Mouse (Mus musculus): ENCODE results near the gene Scn9a. TPM values are rescaled to one million over a fixed set of nuclear protein-coding genes. Genes with fewer than 3 reads are reported as not detected.

Scn9a gene
- 0.67 and 0.94 TPM in 2 replicates for total RNA-seq (2021)
- long read RNA-seq, partial matches to known transcripts, result 1 of 1 reads
- long read RNA-seq, other reads (novel, unspliced or antisense), result 0 of 1 reads

- no peak for DNase-seq
These were observed at the start of gene Scn9a for GRCm38 (mm10) chr2:66634580-66635359. Scn9a (minus strand) TSS chr2:66634962.

- DNase-seq, result no peak
These were observed 27.2 kb upstream of the Scn9a start for GRCm38 (mm10) chr2:66661988-66662387.

GRCm38 (mm10) chr2:66656430-66656829 is 21.7 kb upstream of the Scn9a start:
- no peak for DNase-seq

DNA sequence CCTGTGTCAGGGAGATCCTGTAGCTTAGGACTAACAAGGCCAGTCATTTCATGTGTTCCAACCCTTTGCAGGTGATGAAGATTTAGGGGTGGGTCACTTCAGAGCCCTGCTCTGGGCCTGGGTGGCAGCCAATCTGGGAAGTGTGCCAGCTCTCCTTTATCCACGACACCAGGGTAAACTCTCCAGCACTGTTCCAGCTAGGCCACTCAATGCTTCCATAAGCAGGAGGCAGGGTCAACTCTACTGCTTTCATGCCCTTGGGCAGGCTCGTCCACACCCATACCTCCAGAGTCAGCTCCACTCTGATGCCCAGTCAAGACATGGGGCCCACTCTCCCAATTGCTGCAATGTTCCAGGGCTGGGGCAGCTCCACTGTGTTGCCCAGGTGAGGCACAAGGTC is 20.7 kb upstream of the Scn9a start:
- no peak for DNase-seq

- no peak for DNase-seq
These were observed 9.6 kb upstream of the Scn9a start for GRCm38 (mm10) chr2:66644384-66644783.

- DNase-seq, result no peak
These were observed 2.0 kb downstream of the Scn9a start for GRCm38 (mm10) chr2:66632728-66633127.

DNA sequence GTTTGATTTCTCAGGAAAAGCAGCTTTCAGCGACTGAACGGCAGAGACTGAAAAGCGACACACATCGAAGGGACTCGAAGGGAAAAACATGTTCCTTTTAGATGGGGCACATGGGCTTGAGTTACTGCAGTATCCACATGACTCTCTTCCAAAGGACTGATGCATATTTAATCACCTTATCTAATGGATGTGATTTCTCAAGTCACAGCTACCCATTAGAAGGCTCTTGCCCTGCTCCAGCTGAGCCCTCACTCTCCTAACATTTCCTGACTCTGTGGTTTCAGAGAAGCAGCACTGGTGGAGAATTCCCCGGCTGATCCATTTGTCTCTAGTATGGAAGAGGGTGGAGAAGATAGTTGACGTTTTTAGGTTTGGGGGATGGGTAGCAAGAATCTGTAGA is 23.7 kb downstream of the Scn9a start:
- DNase-seq, result no peak

- no peak for DNase-seq
These were observed 37.4 kb downstream of the Scn9a start for GRCm38 (mm10) chr2:66597313-66597712.

DNA sequence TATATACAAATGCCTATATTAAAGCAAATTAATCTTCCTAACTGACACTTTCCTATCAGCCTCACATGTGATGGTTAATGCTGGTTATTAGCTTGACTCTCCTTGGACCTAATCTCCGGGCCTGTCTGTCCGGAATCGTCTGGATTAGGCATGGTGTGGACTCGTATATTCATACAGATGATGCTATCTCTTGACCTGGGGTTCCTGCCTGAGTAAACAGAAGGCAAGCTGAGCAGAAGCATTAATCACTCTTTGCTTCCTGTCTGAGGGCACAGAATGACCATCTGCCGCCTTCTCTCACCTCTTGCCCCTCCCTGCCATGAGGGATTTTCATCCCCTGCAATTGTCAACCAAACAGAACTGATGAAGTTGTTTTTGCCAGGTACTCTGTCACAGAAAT is 38.6 kb downstream of the Scn9a start:
- DNase-seq, result no peak

DNA sequence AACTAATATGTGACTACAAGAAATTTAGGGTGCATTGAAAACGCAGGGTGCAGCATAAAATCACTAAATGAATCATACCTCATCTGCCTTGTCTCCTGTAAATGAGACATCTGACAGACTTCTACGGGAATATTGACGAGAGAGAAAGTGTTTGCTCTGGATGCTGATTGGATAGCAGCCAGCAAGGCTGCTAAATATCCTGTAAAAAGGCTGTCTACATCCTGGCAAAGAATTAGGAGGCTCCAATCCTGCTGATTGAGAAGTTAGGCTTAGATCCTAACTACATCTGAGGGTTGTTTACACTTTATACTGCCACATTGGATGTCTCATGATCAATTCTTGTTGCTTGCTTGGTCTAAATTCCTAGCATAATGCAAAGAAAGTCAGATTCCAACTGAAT is 44.6 kb downstream of the Scn9a start:
- DNase-seq, result no peak

GRCm38 (mm10) chr2:66580026-66580808 is 54.5 kb downstream of the Scn9a start:
- no peak for DNase-seq

GRCm38 (mm10) chr2:66548254-66548653 is 86.5 kb downstream of the Scn9a start:
- DNase-seq, result no peak

DNA sequence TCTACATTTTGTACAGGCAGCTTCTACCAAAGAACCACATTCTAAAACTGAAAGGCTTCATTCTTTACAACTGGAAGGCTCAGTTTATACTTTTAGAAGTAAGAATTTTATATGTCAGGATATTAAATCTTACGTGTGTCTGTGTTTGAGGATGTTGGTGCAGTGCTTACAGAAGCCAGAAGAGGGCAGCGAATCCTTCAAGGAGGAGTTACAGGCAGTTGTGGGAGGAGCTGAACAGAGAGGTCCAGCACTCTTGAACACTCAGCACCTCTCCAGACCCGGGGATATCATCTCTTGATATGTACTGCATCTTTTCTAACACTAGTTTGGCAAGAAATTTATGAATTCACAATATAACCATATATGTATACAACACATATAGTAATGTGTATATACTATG is 114.8 kb downstream of the Scn9a start:
- DNase-seq, result no peak

DNA sequence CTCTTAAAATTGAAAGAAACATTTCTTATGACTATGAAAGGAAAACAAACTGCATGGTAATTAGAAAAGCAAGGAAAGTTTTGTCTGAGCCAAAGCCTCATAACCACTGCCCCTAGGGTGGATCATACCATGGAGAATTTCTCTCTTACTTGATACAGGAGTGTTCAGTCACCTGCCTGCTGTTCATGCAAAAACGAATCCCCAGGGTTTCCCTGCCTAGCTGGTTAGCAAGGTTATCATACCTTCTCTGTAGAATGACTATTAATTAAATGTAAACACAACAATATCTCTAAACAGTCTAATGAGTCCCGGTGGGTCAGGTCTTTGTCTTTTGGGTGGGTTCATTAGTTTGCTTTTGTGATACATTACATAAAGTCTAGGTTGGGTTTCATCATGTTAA is 123.3 kb downstream of the Scn9a start:
- no peak for DNase-seq

- DNase-seq, result peak; percentile 5
These were observed 126.7 kb downstream of the Scn9a start for GRCm38 (mm10) chr2:66508032-66508431.

- DNase-seq, result no peak
These were observed 127.1 kb downstream of the Scn9a start for GRCm38 (mm10) chr2:66507616-66508015.

DNA sequence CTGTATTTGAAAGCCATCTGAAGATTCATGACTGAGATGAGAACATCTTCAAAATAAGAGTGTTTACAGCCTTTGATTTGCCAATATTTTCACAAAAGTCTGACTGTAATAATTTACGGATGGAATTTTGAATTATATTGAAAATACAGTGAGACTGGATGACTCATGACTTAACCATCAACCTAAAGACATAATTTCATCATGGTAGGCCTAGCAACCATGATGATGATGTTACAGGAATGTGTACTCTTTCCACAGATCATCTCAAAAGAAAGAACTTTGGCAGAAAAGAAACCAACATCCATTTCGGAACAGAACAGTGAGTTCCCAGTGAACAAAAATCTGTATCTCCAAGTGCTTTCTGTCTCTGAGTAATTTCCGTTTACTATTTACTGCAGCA is 132.6 kb downstream of the Scn9a start:
- no peak for DNase-seq

DNA sequence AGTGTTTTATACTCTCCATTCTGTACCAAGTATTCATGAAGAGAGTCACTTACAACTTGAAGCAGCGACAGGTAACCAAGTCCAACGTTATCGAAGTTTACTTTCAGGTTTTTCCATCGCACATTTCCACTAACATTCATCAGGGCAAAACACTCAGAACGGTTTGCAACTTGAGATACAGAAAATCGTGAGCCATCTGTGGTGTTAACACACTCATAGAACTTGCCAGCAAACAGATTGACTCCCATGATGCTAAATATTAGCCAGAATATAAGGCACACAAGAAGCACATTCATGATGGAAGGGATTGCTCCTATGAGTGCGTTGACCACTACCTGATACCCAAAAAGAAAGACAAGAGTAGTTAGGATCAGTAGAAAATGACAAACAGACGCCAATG is 140.2 kb downstream of the Scn9a start:
- DNase-seq, result no peak

GRCm38 (mm10) chr2:66478395-66478794 is 156.4 kb downstream of the Scn9a start:
- no peak for DNase-seq

GRCm38 (mm10) chr2:66473181-66473822 is 161.5 kb downstream of the Scn9a start:
- DNase-seq, result no peak

DNA sequence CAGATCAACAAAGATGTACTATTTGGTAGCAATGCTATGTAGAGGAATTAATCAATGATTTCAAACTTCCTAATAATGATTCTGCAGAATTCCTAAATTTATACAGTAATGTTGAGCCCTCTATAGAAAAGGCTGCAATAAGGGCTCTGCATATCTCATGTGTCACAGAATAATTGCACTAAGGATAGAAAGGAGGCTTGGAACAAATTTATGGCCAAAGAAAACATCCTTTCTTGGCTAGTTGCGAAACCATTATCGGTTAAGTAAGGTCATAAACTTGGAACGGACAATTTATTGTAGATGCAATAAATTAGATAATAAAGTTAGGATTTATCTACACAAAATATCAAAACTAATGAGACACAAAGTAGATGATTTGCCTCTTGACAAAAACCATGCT is 169.3 kb downstream of the Scn9a start:
- DNase-seq, result no peak

GRCm38 (mm10) chr2:66464874-66465458 is 169.8 kb downstream of the Scn9a start:
- DNase-seq, result no peak

- DNase-seq, result no peak
These were observed 170.8 kb downstream of the Scn9a start for GRCm38 (mm10) chr2:66463916-66464315.

Measured in adrenal gland, postnatal 25 days (tissue).